Mouse (Mus musculus) MEL (cell line): ENCODE measurements around the gene Car6.

Experiments used
- CTCF ChIP-seq, 3 experiments: IDR thresholded peaks in 2 of 3; conservative IDR thresholded peaks in 1 of 3; 2 replicates each; pipeline ENCODE4 v1.5.1; 2011 to 2012; ENCODE audit warnings: low read length in 3 of 3, low read depth in 2 of 3, mild to moderate bottlenecking in 2 of 3, improper control_type of control experiment in 1 of 3, inconsistent platforms in 1 of 3, mixed read lengths in 1 of 3, moderate library complexity in 1 of 3; ENCODE audit not compliant: control insufficient read depth in 1 of 3, insufficient read depth in 1 of 3, poor library complexity in 1 of 3, severe bottlenecking in 1 of 3
- GATA1 ChIP-seq: IDR thresholded peaks from 2 replicates; pipeline ENCODE4 v1.6.1; 2011; ENCODE audit warnings: low read depth, low read length, improper control_type of control experiment
- JUND ChIP-seq: IDR thresholded peaks from 2 replicates; pipeline ENCODE4 v1.6.1; 2011; ENCODE audit warnings: low read depth, mild to moderate bottlenecking, improper control_type of control experiment, low read length
- POLR2A ChIP-seq, 2 experiments: IDR thresholded peaks; 2 replicates each; pipeline ENCODE4 v1.6.1; 2011 to 2012; ENCODE audit warnings: low read length in 2 of 2, mild to moderate bottlenecking in 2 of 2, control low read depth in 1 of 2, improper control_type of control experiment in 1 of 2, low read depth in 1 of 2, moderate library complexity in 1 of 2; ENCODE audit not compliant: control insufficient read depth in 1 of 2, insufficient read depth in 1 of 2, poor library complexity in 1 of 2
- POLR2AphosphoS5 ChIP-seq: IDR thresholded peaks from 2 replicates; pipeline ENCODE4 v1.6.1; 2012; ENCODE audit warnings: low read depth, borderline replicate concordance, mild to moderate bottlenecking, inconsistent platforms, low read length, moderate library complexity, mixed read lengths
- RCOR1 ChIP-seq: IDR thresholded peaks from 2 replicates; pipeline ENCODE4 v1.6.1; 2012; ENCODE audit warnings: low read depth, mild to moderate bottlenecking, inconsistent platforms, low read length, improper control_type of control experiment
- TAL1 ChIP-seq: IDR thresholded peaks from 2 replicates; pipeline ENCODE4 v1.6.1; 2012; ENCODE audit warnings: mild to moderate bottlenecking, inconsistent platforms, low read length, moderate library complexity, mixed read lengths
- ZKSCAN1 ChIP-seq: IDR thresholded peaks from 2 replicates; pipeline ENCODE4 v1.6.1; 2012; ENCODE audit warnings: low read depth, mild to moderate bottlenecking, inconsistent platforms, low read length, improper control_type of control experiment, moderate library complexity
- ZMIZ1 ChIP-seq: IDR thresholded peaks from 2 replicates; pipeline ENCODE4 v1.6.1; 2012; ENCODE audit warnings: low read depth, mild to moderate bottlenecking, inconsistent platforms, low read length, improper control_type of control experiment, moderate library complexity

GRCm38 (mm10) chr4:150229747-150230390 lies 28.7 kb upstream of the Car6 start:
- TF ChIP-seq ZMIZ1 (no peak), RCOR1 (no peak), ZKSCAN1 (no peak), POLR2A (IDR thresholded peaks at IDR 0.05; ENCODE audit: control insufficient read depth in 1 of 2, insufficient read depth in 1 of 2, low read depth in 1 of 2, low read length in 2 of 2, poor library complexity in 1 of 2) (no peak), TAL1 (no peak), POLR2AphosphoS5 (no peak), GATA1 (no peak), JUND (no peak), CTCF (IDR thresholded peaks at IDR 0.05 in 2 of 3, conservative IDR thresholded peaks at IDR 0.05 in 1 of 3; ENCODE audit: control insufficient read depth in 1 of 3, insufficient read depth in 1 of 3, low read depth in 2 of 3, low read length in 3 of 3, poor library complexity in 1 of 3, severe bottlenecking in 1 of 3) (no peak)
